Mouse (Mus musculus): ENCODE results near the gene Gm20388.
"Not testable (repeated sequence)": the region's sequence is repeated elsewhere in the genome, so short reads cannot be mapped to it uniquely, and the experiment has no call there.

Gm20388 gene

GRCm38 (mm10) chr8:124143003-124143402 is 4232.4 kb downstream of the Gm20388 start:
- DNase-seq: no peak

GRCm38 (mm10) chr8:124143871-124144618 is 4233.4 kb downstream of the Gm20388 start:
- DNase-seq: no peak

- DNase-seq: no peak
These were observed 4234.0 kb downstream of the Gm20388 start for GRCm38 (mm10) chr8:124144619-124144980.

DNA sequence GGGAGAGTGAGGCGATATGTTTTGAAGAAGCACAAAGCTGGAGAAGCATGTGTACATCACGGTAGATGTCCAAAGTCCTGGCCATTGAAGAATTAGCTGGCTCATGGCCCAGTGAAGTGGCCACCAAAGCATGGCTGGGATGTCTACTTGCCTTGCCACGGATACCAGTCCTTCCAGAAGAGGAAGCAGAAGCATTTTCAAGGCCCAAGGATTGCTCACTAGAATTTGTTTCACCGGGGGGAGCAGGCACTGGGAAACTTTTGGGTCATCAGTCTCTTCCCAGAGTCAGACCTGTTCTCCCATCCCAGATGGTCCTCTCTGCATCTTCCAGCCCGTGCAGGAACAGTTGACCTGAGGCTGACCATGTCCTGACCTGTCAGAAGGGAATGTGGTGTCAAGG is 4235.6 kb downstream of the Gm20388 start:
- no peak for DNase-seq

- no peak for DNase-seq
These were observed 4239.4 kb downstream of the Gm20388 start for GRCm38 (mm10) chr8:124150009-124150408.

- DNase-seq: no peak
These were observed 4239.9 kb downstream of the Gm20388 start for GRCm38 (mm10) chr8:124150536-124150935.

DNA sequence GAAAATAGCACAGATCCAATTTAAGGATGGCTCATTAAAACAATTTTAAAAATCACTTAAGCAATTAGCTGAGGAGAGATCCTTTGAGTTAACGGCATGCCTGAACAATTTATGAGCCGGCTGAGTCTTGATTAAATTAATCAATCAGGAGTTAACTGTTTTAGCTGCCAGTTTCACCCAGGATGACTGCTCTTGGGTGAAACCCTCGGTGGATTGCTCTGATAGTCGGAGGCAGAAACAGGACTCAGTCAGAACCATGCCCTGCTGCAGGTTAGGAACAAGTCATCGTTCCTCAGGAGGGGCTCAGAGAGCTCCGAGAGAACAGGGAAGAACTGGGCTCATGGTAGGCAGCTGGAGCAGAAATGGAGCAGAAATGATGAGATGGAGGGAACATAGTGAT is 4241.2 kb downstream of the Gm20388 start:
- DNase-seq: no peak

DNA sequence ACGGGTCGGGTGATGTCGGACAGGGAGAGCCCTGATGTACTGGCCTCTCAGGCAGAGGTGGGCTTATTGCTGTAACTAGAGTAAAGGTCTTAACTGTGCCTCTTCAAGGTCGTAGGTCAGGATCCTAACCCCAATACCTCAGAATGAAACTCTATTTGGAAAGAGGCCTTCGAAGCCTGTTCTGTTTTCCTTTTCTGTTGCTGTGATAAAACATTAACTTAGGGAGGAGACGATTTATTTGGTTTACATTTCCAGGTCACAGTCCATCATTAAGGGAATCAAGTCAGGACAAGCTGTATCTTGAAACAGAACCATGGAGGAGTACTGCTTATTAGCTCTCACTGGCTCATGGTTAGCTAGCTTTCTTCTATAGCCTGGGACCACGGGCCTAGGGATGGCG is 4242.1 kb downstream of the Gm20388 start:
- no peak for DNase-seq

DNA sequence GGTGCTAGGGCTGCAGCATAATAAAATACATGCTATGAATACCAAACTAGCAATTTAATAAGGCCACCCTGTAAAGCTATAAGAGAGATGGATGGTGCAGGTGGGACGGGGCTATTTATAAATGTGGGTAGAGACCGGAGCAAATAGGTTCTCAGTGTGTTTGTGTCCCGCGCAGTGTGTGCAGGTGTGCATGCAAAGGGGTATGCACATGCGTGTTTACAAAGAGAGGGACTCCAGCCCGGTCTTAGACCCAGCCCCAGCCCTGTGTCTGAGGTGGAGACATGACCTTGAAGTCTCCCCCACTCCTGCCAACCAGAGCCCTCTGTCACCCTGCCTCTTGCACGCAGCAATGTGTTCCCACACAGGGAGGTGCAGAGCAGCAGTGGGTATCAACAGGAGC is 4245.7 kb downstream of the Gm20388 start:
- DNase-seq: no peak

DNA sequence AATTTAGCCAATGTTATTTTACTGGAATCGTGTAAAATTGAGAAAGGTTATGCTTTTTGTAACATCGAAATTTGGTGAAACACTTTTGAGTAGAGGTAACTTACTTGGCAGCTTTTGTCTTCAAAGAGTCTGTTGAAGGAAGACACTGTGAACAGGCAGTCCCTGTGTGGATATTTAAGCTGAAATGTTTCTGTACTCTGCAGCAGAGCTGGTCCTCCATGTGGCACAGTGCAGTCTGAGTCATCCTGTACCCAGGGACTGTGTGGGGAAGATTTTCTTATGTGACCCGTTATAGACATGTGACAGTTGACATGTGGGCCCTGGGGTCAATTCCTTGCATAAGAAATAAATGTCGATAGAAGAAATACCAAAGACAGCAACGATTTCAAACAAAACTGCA is 4251.0 kb downstream of the Gm20388 start:
- no peak for DNase-seq

DNA sequence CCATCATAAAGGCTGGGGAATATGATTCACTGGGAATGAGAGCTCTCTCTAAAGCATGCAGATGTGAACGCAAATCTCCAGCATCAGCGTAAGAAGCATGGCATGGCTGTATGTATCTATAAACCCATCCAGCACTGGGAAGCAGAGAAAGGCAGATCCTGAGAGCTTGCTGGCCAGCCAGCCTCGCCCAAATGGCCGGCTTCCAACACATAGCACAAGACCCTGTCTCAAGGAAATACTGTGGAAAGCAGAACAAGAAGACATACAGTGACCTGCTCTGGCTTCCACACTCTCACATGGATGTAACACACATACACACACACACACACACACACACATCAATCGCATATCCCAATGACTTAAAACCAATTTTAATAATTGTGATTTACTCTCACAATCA is 4252.6 kb downstream of the Gm20388 start:
- DNase-seq: no peak

GRCm38 (mm10) chr8:124169749-124170148 is 4259.1 kb downstream of the Gm20388 start:
- DNase-seq: no peak

- DNase-seq: no peak
These were observed 4260.0 kb downstream of the Gm20388 start for GRCm38 (mm10) chr8:124170671-124171070.

DNA sequence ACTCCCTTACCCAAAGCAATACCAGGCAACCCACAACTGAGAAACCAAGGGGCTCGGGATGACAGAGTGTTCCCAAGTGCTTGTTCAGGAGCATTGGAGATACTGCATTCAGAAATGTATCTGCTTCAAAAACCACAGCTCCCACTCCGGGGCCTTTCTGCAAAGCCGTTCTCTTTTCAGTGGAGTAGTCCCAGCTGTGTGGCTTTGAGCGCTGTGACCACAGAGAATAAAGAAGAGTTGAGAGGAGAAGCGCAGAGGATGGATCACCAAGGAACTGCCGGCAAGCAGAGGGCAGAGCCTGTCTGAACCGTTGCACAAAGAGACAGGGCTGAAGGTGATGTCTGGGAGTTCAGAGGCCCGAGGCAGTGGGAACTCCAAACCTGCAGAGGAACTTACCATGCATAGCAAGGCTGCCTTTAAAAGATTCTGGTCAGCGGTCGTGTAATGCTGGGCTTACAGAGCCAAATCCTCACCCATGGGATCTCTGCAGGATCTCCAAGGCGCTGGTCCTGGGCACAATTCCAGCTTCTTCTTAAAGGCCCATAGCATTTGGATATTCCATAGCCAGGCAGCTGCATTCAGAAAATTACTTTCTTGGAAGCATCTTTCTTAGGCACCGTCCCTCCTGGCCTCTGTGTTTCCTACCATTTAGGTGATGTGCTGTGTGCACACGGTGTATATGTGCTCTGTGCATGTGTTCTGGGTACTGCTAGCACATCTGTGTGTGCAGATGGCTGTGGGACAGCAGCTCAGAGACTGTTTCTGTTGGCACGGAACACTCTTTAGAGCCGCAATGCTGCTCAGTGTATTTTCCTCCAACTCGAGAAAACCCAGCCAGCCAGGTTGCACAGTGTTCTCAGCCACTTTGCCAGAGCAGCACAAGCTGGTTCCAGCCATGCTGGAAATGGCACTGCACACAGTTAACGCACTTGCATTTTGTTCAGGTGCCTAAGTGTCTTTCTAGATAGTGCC is 4261.2 kb downstream of the Gm20388 start:
- DNase-seq: peak; percentile 54

DNA sequence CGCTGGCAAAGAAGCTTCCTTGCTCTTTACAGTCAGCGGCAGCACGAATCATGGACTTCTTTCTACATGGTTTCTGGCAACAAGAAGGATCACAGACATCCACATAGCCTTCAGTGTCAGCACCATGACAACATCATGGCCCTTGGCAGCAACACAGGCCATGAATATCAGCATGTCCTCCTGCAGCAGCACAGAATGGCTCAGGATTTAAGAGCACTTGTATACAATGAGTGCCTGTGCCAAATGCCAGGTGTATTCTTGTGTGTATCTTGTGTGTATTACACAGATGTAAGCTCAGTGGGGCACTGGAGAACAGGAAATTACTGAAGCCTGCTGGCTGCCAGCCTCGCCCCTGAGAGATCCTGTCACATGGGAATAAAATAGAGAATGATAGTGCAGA is 4263.0 kb downstream of the Gm20388 start:
- no peak for DNase-seq

DNA sequence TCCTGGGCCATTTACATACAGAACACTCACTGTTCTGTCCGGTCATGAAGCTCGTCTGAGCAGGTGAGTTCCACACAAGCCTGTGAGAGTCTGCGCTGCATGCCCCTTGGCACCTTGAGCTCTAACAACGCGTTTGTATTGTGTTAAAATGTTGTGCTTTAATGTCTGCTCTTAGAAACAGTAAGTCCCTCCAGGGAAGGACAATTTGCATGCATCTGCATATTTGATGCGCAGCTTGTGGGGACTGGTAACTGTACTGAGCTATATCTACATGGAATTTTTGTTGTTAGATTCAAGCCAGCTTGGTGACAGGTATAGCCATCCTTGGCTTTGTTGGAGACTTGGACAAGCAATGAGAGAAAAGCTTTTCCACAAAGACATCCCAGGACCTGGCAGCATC is 4265.5 kb downstream of the Gm20388 start:
- no peak for DNase-seq

DNA sequence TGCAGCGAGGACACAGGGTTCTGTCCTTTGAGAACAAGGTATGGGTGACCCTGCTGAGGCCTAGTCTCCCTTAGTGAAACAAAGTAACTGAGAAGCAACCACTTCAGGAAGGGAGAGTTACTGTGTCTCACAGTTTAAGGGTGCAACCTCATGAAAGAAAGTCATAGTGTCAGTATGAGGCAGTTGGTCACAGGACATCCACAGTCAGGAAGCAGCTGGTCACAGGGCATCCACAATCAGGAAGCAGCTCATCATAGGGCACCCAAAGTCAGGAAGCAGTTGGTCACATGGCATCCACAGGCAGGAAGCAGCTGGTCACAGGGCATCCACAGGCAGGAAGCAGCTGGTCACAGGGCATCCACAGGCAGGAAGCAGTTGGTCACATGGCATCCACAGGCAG is 4266.5 kb downstream of the Gm20388 start:
- not testable (repeated sequence) for DNase-seq

DNA sequence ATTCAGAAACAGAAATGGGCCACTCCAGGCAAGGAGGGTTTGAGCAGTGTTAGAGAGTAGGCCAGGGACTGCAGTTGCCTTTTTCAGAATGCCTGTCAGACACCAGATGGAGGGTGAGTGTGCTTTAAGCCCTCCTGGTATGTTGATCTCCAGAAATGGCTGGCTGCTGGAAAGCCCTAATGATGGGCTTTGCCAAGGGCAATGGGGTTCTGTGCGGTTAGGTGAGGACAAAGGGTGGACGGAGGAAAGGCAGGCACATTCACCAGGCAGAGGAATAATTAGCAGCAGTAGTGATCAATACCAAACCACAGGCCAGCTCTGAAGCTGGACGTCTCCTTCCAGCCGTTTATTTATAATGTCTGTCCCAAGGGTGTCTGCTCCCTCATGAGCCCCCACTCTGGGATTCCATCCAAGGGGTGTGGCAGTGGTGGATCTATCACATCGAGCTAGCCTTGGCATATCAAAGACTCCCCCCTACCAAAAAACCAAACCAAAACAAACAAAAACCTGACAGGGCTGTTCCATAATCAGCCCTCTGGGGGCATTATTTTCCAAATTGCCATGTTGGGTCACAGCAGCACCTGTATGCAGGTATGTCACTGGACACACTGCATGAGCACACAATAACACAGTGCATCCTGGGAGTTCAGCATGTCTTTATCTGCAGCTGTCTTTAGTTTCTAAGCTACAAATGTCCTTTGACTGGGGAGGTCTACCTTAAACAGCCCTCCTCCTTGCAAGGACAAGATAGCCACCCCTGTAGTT is 4270.2 kb downstream of the Gm20388 start:
- no peak for DNase-seq

DNA sequence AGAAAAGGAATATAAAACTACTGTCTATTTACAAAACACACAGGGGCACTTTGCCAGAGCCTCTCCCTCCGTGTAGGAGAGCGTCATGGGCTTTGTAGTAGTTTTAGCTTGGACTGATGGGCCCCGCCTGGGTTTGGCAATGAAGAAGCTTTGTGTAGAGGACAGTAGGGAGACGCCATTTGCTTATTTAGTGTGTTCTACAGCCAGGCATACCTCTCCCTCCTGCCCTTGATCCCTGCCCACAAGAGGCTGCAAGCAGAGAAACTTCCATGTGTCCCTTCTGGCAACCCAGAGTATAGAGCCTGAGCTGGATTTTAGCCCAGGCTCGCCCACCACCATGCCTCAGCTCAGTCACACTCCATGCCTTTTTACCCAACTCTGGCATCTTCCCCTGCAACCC is 4271.1 kb downstream of the Gm20388 start:
- DNase-seq: no peak

DNA sequence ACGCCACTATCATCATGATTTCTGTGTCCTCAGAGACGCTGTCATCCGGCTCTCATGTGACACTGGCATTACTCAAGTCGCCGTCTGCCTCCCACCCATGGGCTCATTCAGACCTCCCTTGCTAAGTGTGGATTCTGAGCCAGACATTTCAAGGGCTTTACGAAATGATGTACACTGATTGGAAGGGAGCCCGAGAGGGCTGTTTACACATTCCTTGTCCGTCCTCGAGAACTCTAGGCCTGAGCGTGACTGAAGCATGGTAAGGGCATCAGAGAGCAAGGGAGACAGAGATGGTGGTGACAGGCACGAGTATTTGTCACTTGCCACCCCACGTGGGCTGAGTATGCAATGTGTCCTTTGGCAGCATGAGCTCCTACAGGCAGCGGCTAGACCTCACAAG is 4271.6 kb downstream of the Gm20388 start:
- peak; percentile 30 for DNase-seq

- no peak for DNase-seq
These were observed 4273.4 kb downstream of the Gm20388 start for GRCm38 (mm10) chr8:124184078-124184477.

DNA sequence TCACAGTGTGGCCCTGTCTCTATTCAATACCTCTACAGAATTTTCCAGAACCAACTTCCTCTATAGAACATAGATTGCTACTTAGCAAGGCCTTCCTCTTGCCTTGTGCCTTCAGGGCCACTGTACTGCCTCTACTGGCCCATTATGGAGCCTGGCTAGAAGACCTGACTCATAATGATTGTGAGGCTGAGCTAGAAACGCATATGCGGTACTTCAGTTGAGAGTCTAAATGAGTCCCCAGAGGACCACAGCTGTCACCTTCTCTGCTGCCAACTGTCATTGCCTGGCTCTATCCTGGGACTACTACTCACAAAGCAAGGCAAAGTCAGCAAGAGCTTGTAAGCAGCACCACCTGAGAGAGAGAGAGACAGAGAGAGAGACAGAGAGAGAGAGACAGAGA is 4273.9 kb downstream of the Gm20388 start:
- no peak for DNase-seq

DNA sequence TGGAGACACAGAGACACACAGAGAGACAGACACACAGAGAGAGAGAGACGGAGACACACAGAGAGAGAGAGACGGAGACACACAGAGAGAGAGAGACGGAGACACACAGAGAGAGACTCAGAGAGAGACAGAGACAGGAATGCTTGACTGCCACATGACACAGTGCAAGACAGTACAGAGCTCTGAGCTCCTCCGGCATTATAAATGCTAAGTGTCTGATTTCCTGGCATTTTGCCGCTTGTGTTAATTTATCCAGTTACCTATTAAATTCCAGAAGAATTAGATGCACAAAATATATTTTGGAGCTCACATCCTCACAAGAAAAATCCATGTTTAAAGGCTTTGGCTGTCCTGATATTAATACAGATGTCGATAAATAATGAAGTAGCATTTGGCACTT is 4274.4 kb downstream of the Gm20388 start:
- no peak for DNase-seq
